ENCODE assay signal across 8 mouse cellular contexts in the genomic region with DNA sequence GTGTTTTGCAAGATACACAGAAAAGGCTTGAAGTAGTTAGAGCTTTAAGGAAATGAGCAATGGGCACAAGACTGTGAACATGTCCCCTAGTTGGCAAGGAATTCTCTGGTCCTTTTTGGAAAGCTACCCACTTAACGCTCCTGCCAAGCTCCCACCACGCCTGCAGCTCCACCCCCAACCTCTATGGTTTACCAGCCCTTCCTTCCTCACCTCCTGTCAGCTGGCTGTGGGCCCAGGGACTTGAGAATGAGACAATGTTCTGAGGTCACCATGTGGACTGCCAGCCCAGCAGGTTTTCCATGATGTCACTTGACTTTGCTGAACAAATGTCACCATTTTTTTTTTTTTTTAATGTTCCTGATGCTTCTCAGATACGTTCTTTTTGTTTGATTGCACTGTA. TPM values are rescaled to one million over a fixed set of nuclear protein-coding genes. Genes with fewer than 3 reads are reported as not detected.
A peak's percentile ranks its signal among the peaks of the same experiment; 100 is the strongest.
DNase-seq lines count a peak whose midpoint lies in the region; ATAC-seq lines count a peak whose summit lies in the region.

No protein-coding gene starts in this region.

- H3K4me1 ChIP-seq in limb, embryonic 11.5 days (ENCODE audit: control insufficient read depth, insufficient read depth, low read length), result no peaks in the 10 kb centered on the region
- peaks cover 6% of the 10 kb centered on the region; the same call in 1 of the 2 replicates for H3K4me1 ChIP-seq in limb, embryonic 10.5 days

- H3K9me3 ChIP-seq in limb, embryonic 11.5 days (ENCODE audit: control insufficient read depth, low read length), result no peaks in the 10 kb centered on the region
- H3K9me3 ChIP-seq in limb, embryonic 10.5 days (replicated peaks), result no peaks in the 10 kb centered on the region

- H3K27me3 ChIP-seq in limb, embryonic 11.5 days (ENCODE audit: control insufficient read depth, insufficient read depth, low read length), result no peaks in the 10 kb centered on the region
- H3K27me3 ChIP-seq in limb, embryonic 10.5 days (ENCODE audit: low read depth, poor library complexity, severe bottlenecking), result no peaks in the 10 kb centered on the region

- no peak overlapping the region for H3K9ac ChIP-seq in limb, embryonic 11.5 days (ENCODE audit: low read length)

- H3K36me3 ChIP-seq in limb, embryonic 11.5 days (ENCODE audit: control insufficient read depth, insufficient read depth, low read length), result no peaks in the 10 kb centered on the region
- H3K36me3 ChIP-seq in limb, embryonic 10.5 days, result no peaks in the 10 kb centered on the region

- no peak overlapping the region for H3K4me3 ChIP-seq in limb, embryonic 11.5 days (ENCODE audit: low read depth, low read length)
- no peak overlapping the region for H3K4me3 ChIP-seq in limb, embryonic 10.5 days

- H3K4me2 ChIP-seq in limb, embryonic 11.5 days (ENCODE audit: low read depth, severe bottlenecking), result no peak overlapping the region

- peak; percentile 20 for DNase-seq in limb, embryonic 11.5 days (ENCODE audit: low spot score)
- no peak for DNase-seq in limb, embryonic 10.5 days (ENCODE audit: low spot score)
- DNase-seq in adrenal gland, postnatal 10 days, result peak; percentile 89
- DNase-seq in frontal cortex, postnatal 36 days (ENCODE audit: low spot score in 2 of 2), result peak; percentile 61 to 67
- peak; percentile 89 for DNase-seq in kidney, adult 9 months
- peak; percentile 94 for DNase-seq in lung, postnatal 10 days
- no peak for DNase-seq in urinary bladder, adult 2 months (ENCODE audit: low spot score)

- no peak for ATAC-seq in limb, embryonic 11.5 days (ENCODE audit: insufficient number of reproducible peaks, low FRiP score, low TSS enrichment, low read depth)
- ATAC-seq in monocyte, adult 5-6 weeks (replicated peaks; ENCODE audit: insufficient number of reproducible peaks, low FRiP score, low TSS enrichment, poor library complexity, severe bottlenecking), result no peak

- 36% methylated on average over 3 of the region's 3 CpGs for WGBS in limb, embryonic 11.5 days
- WGBS in limb, embryonic 10.5 days, result 47% methylated on average over 3 of the region's 3 CpGs

- H3K27ac ChIP-seq in limb, embryonic 11.5 days (replicated peaks; ENCODE audit: low read depth, low read length), result no peak overlapping the region
- H3K27ac ChIP-seq in limb, embryonic 10.5 days, result no peak overlapping the region

RNA-seq across cellular contexts. Expression of a gene that starts 19.0 kb away (rescaled TPM):
- 87.0 and 91.4 TPM in 2 replicates for polyA plus RNA-seq in limb, embryonic 11.5 days (2014; fragmentation: Nextera tagmentation; extraction: Ambion mirVana)
- polyA plus RNA-seq in limb, embryonic 10.5 days (2016; fragmentation: Nextera tagmentation; extraction: Ambion mirVana), result 102 and 108 TPM in 2 replicates
- 100 to 1,000 TPM in 1 of 2 experiments, 10 to 100 TPM in 1; 96.3 to 100 TPM for total RNA-seq in adrenal gland, postnatal 10 days (2021)
- total RNA-seq in monocyte, adult 5-6 weeks (2017), result 160 to 166 TPM (median 161 TPM) in 3 replicates
- 45.7 and 61.5 TPM in 2 replicates for polyA plus RNA-seq in urinary bladder, adult 2 months (2012; rRNA removed)

RNA-seq across cellular contexts. Expression of a gene that starts 27.4 kb away (rescaled TPM):
- polyA plus RNA-seq in limb, embryonic 11.5 days (2014; fragmentation: Nextera tagmentation; extraction: Ambion mirVana), result 20.4 and 24.6 TPM in 2 replicates
- polyA plus RNA-seq in limb, embryonic 10.5 days (2016; fragmentation: Nextera tagmentation; extraction: Ambion mirVana), result 34.5 and 37.2 TPM in 2 replicates
- 10 to 100 TPM; 26.6 to 64.2 TPM for total RNA-seq in adrenal gland, postnatal 10 days (2021)
- 2.2 to 10.4 TPM (median 8.0 TPM) in 3 replicates for total RNA-seq in monocyte, adult 5-6 weeks (2017)
- 0.01 TPM in 1 of 2 replicates, not detected in the other for polyA plus RNA-seq in urinary bladder, adult 2 months (2012; rRNA removed)

RNA-seq across cellular contexts. Expression of a gene that starts 42.1 kb away (rescaled TPM):
- polyA plus RNA-seq in limb, embryonic 11.5 days (2014; fragmentation: Nextera tagmentation; extraction: Ambion mirVana), result 20.0 and 22.1 TPM in 2 replicates
- 16.6 and 20.1 TPM in 2 replicates for polyA plus RNA-seq in limb, embryonic 10.5 days (2016; fragmentation: Nextera tagmentation; extraction: Ambion mirVana)
- 10 to 100 TPM; 47.2 to 51.3 TPM for total RNA-seq in adrenal gland, postnatal 10 days (2021)
- total RNA-seq in monocyte, adult 5-6 weeks (2017), result 29.9 to 43.6 TPM (median 29.9 TPM) in 3 replicates
- polyA plus RNA-seq in urinary bladder, adult 2 months (2012; rRNA removed), result 36.5 and 38.6 TPM in 2 replicates

RNA-seq across cellular contexts. Expression of a gene that starts 53.8 kb away (rescaled TPM):
- 46.7 and 51.5 TPM in 2 replicates for polyA plus RNA-seq in limb, embryonic 11.5 days (2014; fragmentation: Nextera tagmentation; extraction: Ambion mirVana)
- polyA plus RNA-seq in limb, embryonic 10.5 days (2016; fragmentation: Nextera tagmentation; extraction: Ambion mirVana), result 37.3 and 44.0 TPM in 2 replicates
- total RNA-seq in adrenal gland, postnatal 10 days (2021), result 10 to 100 TPM; 36.6 to 41.1 TPM
- 25.7 to 34.3 TPM (median 26.5 TPM) in 3 replicates for total RNA-seq in monocyte, adult 5-6 weeks (2017)
- polyA plus RNA-seq in urinary bladder, adult 2 months (2012; rRNA removed), result 50.8 and 57.6 TPM in 2 replicates

RNA-seq across cellular contexts. Expression of a gene that starts 54.6 kb away (rescaled TPM):
- polyA plus RNA-seq in limb, embryonic 11.5 days (2014; fragmentation: Nextera tagmentation; extraction: Ambion mirVana), result 0.57 and 1.0 TPM in 2 replicates
- 1.2 and 1.3 TPM in 2 replicates for polyA plus RNA-seq in limb, embryonic 10.5 days (2016; fragmentation: Nextera tagmentation; extraction: Ambion mirVana)
- total RNA-seq in adrenal gland, postnatal 10 days (2021), result 10 to 100 TPM; 21.2 to 34.3 TPM
- total RNA-seq in monocyte, adult 5-6 weeks (2017), result 4.8 TPM in 1 of 3 replicates, not detected in the others
- 1.4 and 2.9 TPM in 2 replicates for polyA plus RNA-seq in urinary bladder, adult 2 months (2012; rRNA removed)

Comparison
In these comparisons a context has a peak if more than half of its experiments do, and no peak if none do; other contexts are left out.
1. DNase-seq: peak in limb, embryonic 11.5 days (single experiment), adrenal gland, postnatal 10 days (single experiment), frontal cortex, postnatal 36 days (2 of 2), kidney, adult 9 months (single experiment) and lung, postnatal 10 days (single experiment); none in limb, embryonic 10.5 days (single experiment) and urinary bladder, adult 2 months (single experiment).
2. RNA of a gene that starts 27.4 kb away (polyA plus RNA-seq): 34.5 to 37.2 TPM in limb, embryonic 10.5 days and 20.4 to 24.6 TPM in limb, embryonic 11.5 days; 0.01 TPM in urinary bladder, adult 2 months; every median in the first group is over 10 times any median in the second.